ENCODE assay signal across 25 mouse cellular contexts in genomic region chr6:98995681-98996080, GRCm38 (mm10).
DNase-seq lines count a peak whose midpoint lies in the region; ATAC-seq and TF ChIP-seq lines count a peak whose summit lies in the region.
"Had no signal": no experiment of that assay in that cellular context is flagged by ENCODE, and none has a peak within 500 bp of the region (broad histone marks: within the 10 kb centered on the region; RNA-seq: fewer than 3 reads in every experiment).

No protein-coding gene starts in this region.

- intact Hi-C loops in heart, postnatal 10 days (cut with DNase I): no loop called here
- intact Hi-C loops in heart, postnatal 14 days (cut with DNase I): no loop called here

- H3K9ac ChIP-seq in heart, embryonic 15.5 days: no peak overlapping the region
- H3K9ac ChIP-seq in heart, postnatal 0 days (replicated peaks; ENCODE audit: low read depth, low read length): no peak overlapping the region
- H3K9ac ChIP-seq: embryonic facial prominence, embryonic 13.5 days; embryonic facial prominence, embryonic 15.5 days; forebrain, embryonic 12.5 days had no signal

- no peaks in the 10 kb centered on the region for H3K36me3 ChIP-seq in heart, embryonic 15.5 days
- H3K36me3 ChIP-seq in heart, postnatal 0 days (replicated peaks; ENCODE audit: control insufficient read depth, insufficient read depth, low read length): peaks cover 5% of the 10 kb centered on the region; the same call in 1 of the 2 replicates
- peaks cover 8% of the 10 kb centered on the region; the same call in 1 of the 2 replicates for H3K36me3 ChIP-seq in spleen, adult 2 months (ENCODE audit: control insufficient read depth, insufficient read depth, low read length)
- H3K36me3 ChIP-seq: embryonic facial prominence, embryonic 13.5 days; embryonic facial prominence, embryonic 15.5 days; forebrain, embryonic 12.5 days had no signal

- H3K27ac ChIP-seq in heart, embryonic 15.5 days: peak overlapping the region; percentile 35
- H3K27ac ChIP-seq in heart, postnatal 0 days (ENCODE audit: low read depth): no peak overlapping the region
- peak overlapping the region; percentile 13; the same call in 1 of the 2 replicates for H3K27ac ChIP-seq in spleen, adult 2 months (ENCODE audit: insufficient read depth, low read length)
- H3K27ac ChIP-seq: embryonic facial prominence, embryonic 13.5 days; embryonic facial prominence, embryonic 15.5 days; forebrain, embryonic 12.5 days had no signal

- no peaks in the 10 kb centered on the region for H3K9me3 ChIP-seq in heart, embryonic 15.5 days (replicated peaks)
- no peaks in the 10 kb centered on the region for H3K9me3 ChIP-seq in heart, postnatal 0 days (replicated peaks; ENCODE audit: control insufficient read depth, low read length)
- H3K9me3 ChIP-seq: embryonic facial prominence, embryonic 13.5 days; embryonic facial prominence, embryonic 15.5 days; forebrain, embryonic 10.5 days; forebrain, embryonic 12.5 days had no signal

- H3K4me3 ChIP-seq in heart, embryonic 15.5 days: no peak overlapping the region
- H3K4me3 ChIP-seq in heart, postnatal 0 days (ENCODE audit: low read depth, low read length): no peak overlapping the region
- H3K4me3 ChIP-seq in spleen, adult 2 months (ENCODE audit: extremely low read depth, insufficient read depth, insufficient read length): no peak overlapping the region
- H3K4me3 ChIP-seq: embryonic facial prominence, embryonic 13.5 days; embryonic facial prominence, embryonic 15.5 days; erythroblast, embryonic 14.5 days; forebrain, embryonic 10.5 days; forebrain, embryonic 12.5 days had no signal

- no peak for TF ChIP-seq POLR2A in spleen, adult 2 months (IDR thresholded peaks at IDR 0.05; ENCODE audit: low read depth, low read length)

- no peak for TF ChIP-seq EP300 in heart, postnatal 0 days (IDR thresholded peaks at IDR 0.05; ENCODE audit: low read depth)

- 65% methylated on average over 4 of the region's 4 CpGs for WGBS in heart, embryonic 15.5 days
- WGBS in heart, postnatal 0 days: 58% methylated on average over 4 of the region's 4 CpGs
- WGBS in spleen, adult 2 months: 85% methylated on average over 4 of the region's 4 CpGs

- ATAC-seq in heart, embryonic 15.5 days (replicated peaks; ENCODE audit: insufficient number of reproducible peaks, insufficient read depth, low FRiP score, low read depth): no peak
- ATAC-seq in heart, postnatal 0 days (ENCODE audit: insufficient read depth, low read depth): peak; percentile 47; the same call in 1 of the 2 replicates
- ATAC-seq: CD4-positive, CD25-positive, alpha-beta regulatory T cell, adult 4 months; forebrain, embryonic 14.5 days had no signal

- TF ChIP-seq CTCF in heart, postnatal 0 days (IDR thresholded peaks at IDR 0.05; ENCODE audit: low read depth): no peak
- TF ChIP-seq CTCF in spleen, adult 2 months (IDR thresholded peaks at IDR 0.05; ENCODE audit: extremely low read depth, insufficient read depth, insufficient read length, insufficient replicate concordance): no peak

- H3K4me1 ChIP-seq in heart, embryonic 15.5 days (replicated peaks): peaks cover 62% of the 10 kb centered on the region
- peaks cover 57% of the 10 kb centered on the region for H3K4me1 ChIP-seq in heart, postnatal 0 days (ENCODE audit: control insufficient read depth, insufficient read depth)
- peaks cover 49% of the 10 kb centered on the region for H3K4me1 ChIP-seq in spleen, adult 2 months (ENCODE audit: control insufficient read depth, insufficient read depth, insufficient read length)

- no peaks in the 10 kb centered on the region for H3K27me3 ChIP-seq in heart, embryonic 15.5 days
- no peaks in the 10 kb centered on the region for H3K27me3 ChIP-seq in heart, postnatal 0 days (ENCODE audit: control insufficient read depth, insufficient read depth, low read length)
- no peaks in the 10 kb centered on the region for H3K27me3 ChIP-seq in spleen, adult 2 months (ENCODE audit: control insufficient read depth, insufficient read depth, low read length)
- H3K27me3 ChIP-seq: embryonic facial prominence, embryonic 13.5 days; embryonic facial prominence, embryonic 15.5 days had no signal

- no peak overlapping the region for H3K4me2 ChIP-seq in heart, embryonic 15.5 days
- no peak overlapping the region for H3K4me2 ChIP-seq in heart, postnatal 0 days (ENCODE audit: low read depth, low read length)
- H3K4me2 ChIP-seq: embryonic facial prominence, embryonic 13.5 days; embryonic facial prominence, embryonic 15.5 days; forebrain, embryonic 12.5 days had no signal

- peak; percentile 92 for DNase-seq in heart, adult 11 months
- no peak for DNase-seq in heart, postnatal 10 days
- DNase-seq in heart, adult 8-10 months (ENCODE audit: low spot score): no peak
- DNase-seq in heart, postnatal 0 days (ENCODE audit: low spot score): peak; percentile 21
- no peak for DNase-seq in heart, postnatal 14 days
- DNase-seq in spleen, adult 2 months (ENCODE audit: low read depth in 1 of 2, low spot score in 2 of 2): no peak
- DNase-seq in spleen, postnatal 10 days (ENCODE audit: low spot score in 2 of 2): no peak
- DNase-seq: adrenal gland, adult 2 months; adrenal gland, postnatal 10 days; adrenal gland, postnatal 25 days; cerebellum, adult 11 months; cerebellum, adult 18-20 months; cerebellum, adult 8-10 months; cerebellum, adult 9-11 months; cerebellum, postnatal 14 days; cerebellum, postnatal 36 days; embryo, embryonic 11 days had no signal

Comparison
In these comparisons a context has a peak if more than half of its experiments do, and no peak if none do; other contexts are left out.
1. DNase-seq: peak in heart, adult 11 months (single experiment) and heart, postnatal 0 days (single experiment); none in heart, postnatal 10 days (0 of 2), heart, adult 8-10 months (single experiment), heart, postnatal 14 days (0 of 2), spleen, adult 2 months (0 of 2) and spleen, postnatal 10 days (0 of 2).